Mouse (Mus musculus) cerebellum, adult (tissue): ENCODE results near the gene Ralgps1.
A peak's percentile ranks its signal among the peaks of the same experiment; 100 is the strongest.

ENCODE experiments used
- ATAC-seq: cut with Nextera tagmentation; 2 replicates; pipeline ENCODE4 v1.9.2; 2017; ENCODE audit warnings: mild to moderate bottlenecking, moderate library complexity, mixed read lengths; ENCODE audit not compliant: insufficient number of reproducible peaks, low FRiP score, low TSS enrichment

Ralgps1 gene

GRCm38 (mm10) chr2:33363890-33364289 lies 7.4 kb downstream of the Ralgps1 start:
- no peak for ATAC-seq

GRCm38 (mm10) chr2:33361139-33361716 lies 10.1 kb downstream of the Ralgps1 start:
- no peak for ATAC-seq

- no peak for ATAC-seq
These were observed 10.7 kb downstream of the Ralgps1 start for GRCm38 (mm10) chr2:33360564-33360963.

- ATAC-seq, result no peak
These were observed 12.1 kb downstream of the Ralgps1 start for GRCm38 (mm10) chr2:33359184-33359583.

GRCm38 (mm10) chr2:33357250-33357838 lies 13.9 kb downstream of the Ralgps1 start:
- ATAC-seq, result no peak

- ATAC-seq, result peak; percentile 74
These were observed 15.7 kb downstream of the Ralgps1 start for GRCm38 (mm10) chr2:33355558-33355957.

- ATAC-seq, result no peak
These were observed 17.9 kb downstream of the Ralgps1 start for GRCm38 (mm10) chr2:33353432-33353831.

- no peak for ATAC-seq
These were observed 19.8 kb downstream of the Ralgps1 start for GRCm38 (mm10) chr2:33351449-33351848.

GRCm38 (mm10) chr2:33350921-33351320 lies 20.4 kb downstream of the Ralgps1 start:
- ATAC-seq, result no peak

GRCm38 (mm10) chr2:33349581-33349980 lies 21.7 kb downstream of the Ralgps1 start:
- 0 out of 2 replicates have a peak, but pooled peaks have one; percentile 36 for ATAC-seq

- ATAC-seq, result peak; percentile 46; the same call in 1 of the 2 replicates
These were observed 22.2 kb downstream of the Ralgps1 start for GRCm38 (mm10) chr2:33349081-33349480.

GRCm38 (mm10) chr2:33348260-33348659 lies 23.0 kb downstream of the Ralgps1 start:
- ATAC-seq, result no peak

- ATAC-seq, result no peak
These were observed 23.7 kb downstream of the Ralgps1 start for GRCm38 (mm10) chr2:33347607-33348006.

GRCm38 (mm10) chr2:33346749-33347148 lies 24.5 kb downstream of the Ralgps1 start:
- no peak for ATAC-seq

- ATAC-seq, result no peak
These were observed 25.3 kb downstream of the Ralgps1 start for GRCm38 (mm10) chr2:33345956-33346355.

GRCm38 (mm10) chr2:33345475-33345874 lies 25.8 kb downstream of the Ralgps1 start:
- no peak for ATAC-seq

- ATAC-seq, result no peak
These were observed 27.9 kb downstream of the Ralgps1 start for GRCm38 (mm10) chr2:33343413-33343812.

GRCm38 (mm10) chr2:33342148-33342547 lies 29.1 kb downstream of the Ralgps1 start:
- ATAC-seq, result 0 out of 2 replicates have a peak, but pooled peaks have one; percentile 63

GRCm38 (mm10) chr2:33335789-33336188 lies 35.5 kb downstream of the Ralgps1 start:
- no peak for ATAC-seq

- no peak for ATAC-seq
These were observed 41.7 kb downstream of the Ralgps1 start for GRCm38 (mm10) chr2:33329622-33330021.

- no peak for ATAC-seq
These were observed 42.3 kb downstream of the Ralgps1 start for GRCm38 (mm10) chr2:33328941-33329340.

- no peak for ATAC-seq
These were observed 45.9 kb downstream of the Ralgps1 start for GRCm38 (mm10) chr2:33325359-33325758.
